Mouse (Mus musculus) embryonic fibroblast, embryonic 13.5 days (primary cell): Measurements from ENCODE around the gene Adora2a.

ENCODE experiments used
- CTCF ChIP-seq: IDR thresholded peaks from 2 replicates; pipeline ENCODE4 v1.5.1; 2011; ENCODE audit warnings: mild to moderate bottlenecking, control low read depth, low read length, moderate library complexity, borderline replicate concordance; ENCODE audit not compliant: insufficient read depth
- POLR2A ChIP-seq: IDR thresholded peaks from 2 replicates; pipeline ENCODE4 v1.6.1; 2011; ENCODE audit warnings: low read depth, mild to moderate bottlenecking, control low read depth, low read length, moderate library complexity

DNA sequence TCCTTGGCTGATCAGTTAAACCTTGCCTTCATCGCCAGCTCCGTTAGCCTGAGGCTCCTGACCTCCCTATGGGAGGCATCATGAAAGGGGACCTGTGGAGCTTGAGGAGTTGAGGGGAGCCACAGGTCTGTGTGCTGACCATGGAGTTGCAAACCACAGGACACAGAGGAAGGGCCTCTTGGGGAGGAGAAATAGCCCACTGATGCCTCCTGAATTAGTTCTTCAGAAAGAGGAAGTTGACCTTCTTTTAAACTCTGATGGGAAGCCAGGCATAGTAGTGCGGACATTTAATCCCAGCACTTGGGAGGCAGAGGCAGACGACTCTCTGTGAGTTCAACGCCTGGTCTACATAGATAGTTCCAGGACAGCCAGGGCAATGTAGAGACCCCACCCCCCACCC lies 22.2 kb downstream of the Adora2a start:
- TF ChIP-seq POLR2A (no peak), CTCF (no peak)
